Mouse (Mus musculus): ENCODE measurements at regions not wholly inside any gene's neighbourhood (a gene's known extent, or its start where the extent isn't known, plus 50 kb on each side); places are given as distances from the start of the nearest gene placed in this dataset.
"Not testable (repeated sequence)": the region's sequence is repeated elsewhere in the genome, so short reads cannot be mapped to it uniquely, and the experiment has no call there.

GRCm38 (mm10) chr14:17556458-17556857 is 103.6 kb upstream of the Thrb start:
- DNase-seq (ENCODE audit: low spot score), result no peak

GRCm38 (mm10) chr14:17560001-17560400 is 100.1 kb upstream of the Thrb start:
- not testable (repeated sequence) for DNase-seq (ENCODE audit: low spot score)

- no peak for DNase-seq (ENCODE audit: low spot score)
Measured at GRCm38 (mm10) chr14:17567927-17568326, 92.1 kb upstream of the Thrb start.

- DNase-seq (ENCODE audit: low spot score), result no peak
Measured at GRCm38 (mm10) chr14:17569087-17569636, 90.9 kb upstream of the Thrb start.

- no peak for DNase-seq (ENCODE audit: low spot score)
Measured at GRCm38 (mm10) chr14:17578776-17579175, 81.3 kb upstream of the Thrb start.

GRCm38 (mm10) chr14:17589595-17589994 is 70.5 kb upstream of the Thrb start:
- DNase-seq (ENCODE audit: low spot score), result no peak

- DNase-seq (ENCODE audit: low spot score), result no peak
Measured at GRCm38 (mm10) chr14:17599553-17599952, 60.5 kb upstream of the Thrb start.

- DNase-seq (ENCODE audit: low spot score), result no peak
Measured at GRCm38 (mm10) chr14:17602357-17602756, 57.7 kb upstream of the Thrb start.

GRCm38 (mm10) chr14:17606018-17606417 is 54.0 kb upstream of the Thrb start:
- DNase-seq (ENCODE audit: low spot score), result no peak

- no peak for DNase-seq (ENCODE audit: low spot score)
Measured at GRCm38 (mm10) chr14:17607186-17607585, 52.9 kb upstream of the Thrb start.
